Mouse (Mus musculus) cerebellum, adult 11-12 months (tissue): ENCODE measurements around the gene Ptk7.

Source experiments
- DNase-seq: peaks from one replicate; pipeline ENCODE4 v3.0.0; 2022

Ptk7 gene

DNA sequence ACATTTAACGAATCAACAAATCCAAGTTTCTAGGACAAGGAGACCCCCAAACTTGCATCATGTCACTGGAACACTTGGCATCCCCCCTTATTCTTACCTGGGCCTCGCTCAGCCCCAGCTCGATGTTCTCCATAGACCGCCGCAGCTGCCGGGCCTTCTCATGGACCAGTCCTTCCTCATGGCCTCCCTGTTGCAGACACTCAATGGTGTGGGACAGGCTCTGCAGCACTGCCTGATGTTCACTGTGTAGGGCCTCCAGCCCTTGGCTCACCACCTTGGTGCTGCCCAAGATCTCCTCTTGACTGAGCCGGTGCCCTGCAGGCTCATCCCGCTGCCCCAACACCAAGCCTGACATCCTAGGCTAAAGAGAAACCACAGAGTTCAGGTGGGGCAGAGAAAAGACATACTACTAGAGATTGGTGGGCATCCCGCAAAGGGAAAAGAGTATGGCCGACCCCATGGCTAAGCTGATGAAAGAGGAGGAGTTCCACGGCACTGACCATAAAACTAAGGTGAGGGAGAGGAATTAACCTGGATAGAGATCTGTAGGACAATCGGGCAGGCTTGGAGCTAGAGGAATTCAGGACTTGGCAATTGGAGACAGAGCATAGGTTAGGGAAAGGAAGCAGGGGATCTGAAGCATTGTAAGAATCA lies 15.0 kb upstream of the Ptk7 start:
- peak; percentile 54 for DNase-seq

DNA sequence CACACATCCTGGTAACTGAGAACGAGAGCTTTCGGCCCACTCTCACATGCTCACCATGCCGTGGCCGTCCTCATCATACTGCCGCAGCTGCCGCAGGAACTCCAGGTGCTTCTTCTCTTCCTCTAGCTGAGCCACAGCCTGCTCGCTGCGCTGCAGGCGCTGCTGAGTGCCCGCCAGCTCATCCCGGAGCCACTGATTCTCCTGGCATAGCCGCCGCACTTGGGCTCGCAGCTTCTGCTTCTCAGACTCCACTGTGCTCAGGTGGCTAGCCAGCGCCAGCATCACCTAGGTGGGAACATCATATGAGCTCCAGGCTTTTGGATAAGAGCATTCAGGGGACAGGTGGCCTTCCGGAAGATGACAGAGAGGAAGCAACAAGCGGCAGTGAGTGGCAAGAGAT lies 12.8 kb upstream of the Ptk7 start:
- peak; percentile 52 for DNase-seq

DNA sequence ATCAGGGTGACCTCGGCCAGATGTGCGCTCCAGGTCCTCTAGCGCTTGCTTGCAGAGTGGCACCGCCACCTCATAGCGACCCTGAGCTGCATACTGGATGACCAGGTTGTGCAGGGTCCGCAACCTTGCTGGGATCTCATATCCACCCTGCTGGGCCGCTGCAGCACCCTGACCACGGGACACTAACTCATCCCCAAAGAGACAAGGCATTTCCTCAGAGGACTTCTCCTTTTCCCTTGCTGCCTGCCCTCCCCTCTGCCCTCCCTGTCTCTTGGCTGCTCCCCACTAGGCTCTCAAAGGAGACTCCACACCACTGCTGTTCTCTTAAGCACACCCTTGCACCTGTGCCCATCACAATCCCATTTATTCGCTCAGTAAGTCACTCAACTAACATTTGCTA lies 10.6 kb upstream of the Ptk7 start:
- no peak for DNase-seq

DNA sequence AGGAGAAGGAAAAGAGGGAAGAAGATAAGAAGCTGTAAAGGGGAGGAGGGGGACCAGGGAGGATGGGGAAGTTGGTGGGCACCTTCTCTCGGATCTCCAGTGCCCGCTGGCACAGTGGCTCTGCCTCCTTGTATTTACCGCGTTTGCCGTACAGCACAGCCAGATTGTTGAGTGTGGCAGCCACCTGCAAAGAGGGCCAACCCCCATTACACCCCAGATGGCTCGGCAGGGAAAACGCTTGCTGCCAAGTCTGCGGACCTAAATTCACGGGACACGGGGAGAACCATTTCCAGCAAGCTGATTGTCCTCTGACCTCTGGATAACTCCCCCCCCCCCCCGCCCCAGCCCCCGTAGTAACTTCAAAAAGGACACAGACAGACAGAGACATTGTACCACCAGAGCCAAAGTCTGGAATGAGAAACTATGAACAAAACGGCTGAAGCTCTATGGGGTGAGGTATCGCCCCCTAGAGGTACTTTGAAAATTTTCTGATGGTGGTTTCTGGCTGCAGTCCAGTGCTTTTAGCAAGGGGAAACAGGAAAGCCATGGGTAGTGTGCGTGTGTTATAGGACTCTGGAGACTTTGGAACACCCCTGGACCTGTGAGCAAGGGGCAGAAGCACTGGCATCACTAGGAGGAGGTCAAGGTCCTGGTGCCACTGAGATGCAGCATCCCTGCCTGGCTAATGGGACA lies 7.7 kb upstream of the Ptk7 start:
- peak; percentile 76 for DNase-seq

DNA sequence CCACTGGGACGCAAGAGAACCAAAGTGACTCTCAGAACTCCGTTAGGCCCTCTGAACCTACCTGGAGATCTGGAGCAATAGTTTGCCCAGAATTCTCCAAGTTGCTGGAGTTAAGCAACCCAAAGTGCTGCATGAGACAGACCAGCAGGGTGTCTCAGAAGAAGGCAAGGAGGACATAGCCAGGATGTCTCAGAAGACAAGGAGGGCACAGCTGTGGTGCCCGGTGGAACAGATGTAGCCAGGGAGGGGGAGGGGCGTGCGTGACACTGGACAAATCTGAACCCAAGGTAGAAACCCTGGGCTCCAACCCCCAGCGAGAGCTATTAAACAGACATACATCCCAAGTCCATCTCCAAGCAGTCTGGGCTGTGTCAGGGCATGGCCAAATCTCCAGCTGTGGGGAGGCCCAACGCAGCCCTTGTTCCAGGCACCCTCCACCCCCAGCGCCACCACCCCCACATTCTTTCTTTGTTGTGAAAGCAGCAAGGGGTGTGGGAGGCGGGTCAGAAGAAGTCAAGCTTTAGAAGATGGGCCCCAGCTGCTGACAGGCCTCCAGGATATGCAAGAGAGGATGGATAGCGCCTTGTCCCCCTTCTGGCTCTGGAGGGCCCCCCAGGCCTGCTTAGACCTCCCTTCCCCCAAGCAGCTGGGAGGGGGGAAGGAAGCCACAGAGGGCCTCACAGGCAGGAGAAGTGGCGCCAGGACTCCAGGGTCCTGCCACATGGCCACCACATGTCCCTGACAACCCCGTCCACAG lies 559 bp upstream of the Ptk7 start:
- DNase-seq: peak; percentile 48

DNA sequence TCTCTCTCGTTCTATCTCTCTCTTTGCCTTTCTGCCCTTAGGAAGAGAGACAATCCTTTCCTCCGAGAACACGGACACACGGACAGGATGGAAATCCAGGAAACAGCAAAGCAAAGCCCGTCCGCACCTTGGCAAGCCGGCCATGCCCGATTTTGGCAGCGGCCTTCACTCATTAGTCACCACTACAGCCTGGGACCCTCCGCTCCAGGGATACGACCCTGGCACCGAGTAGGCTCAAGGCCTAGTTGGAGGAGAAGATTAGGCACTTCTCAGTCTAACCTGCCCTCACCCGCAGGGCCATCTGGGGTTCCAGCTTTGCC lies 873 bp downstream of the Ptk7 start:
- DNase-seq: no peak

DNA sequence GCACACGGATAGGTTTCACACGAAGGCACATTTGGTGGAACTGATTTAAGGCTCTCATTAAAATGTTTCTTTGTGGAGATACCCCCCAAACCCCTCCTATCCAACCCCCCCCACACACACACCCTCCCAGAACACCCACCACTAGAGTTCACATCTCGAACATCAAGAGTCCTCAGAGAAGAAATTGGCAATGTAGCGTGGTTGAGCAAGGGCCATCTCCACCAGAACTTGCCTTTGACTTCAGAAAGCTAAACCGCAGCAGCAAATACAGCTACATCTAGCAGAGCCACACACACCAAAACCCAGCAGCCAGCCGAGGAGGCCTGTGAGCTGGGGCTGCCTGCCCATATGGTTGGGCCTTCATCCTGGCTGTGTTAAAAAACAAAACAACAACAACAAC lies 1.9 kb downstream of the Ptk7 start:
- DNase-seq: no peak

DNA sequence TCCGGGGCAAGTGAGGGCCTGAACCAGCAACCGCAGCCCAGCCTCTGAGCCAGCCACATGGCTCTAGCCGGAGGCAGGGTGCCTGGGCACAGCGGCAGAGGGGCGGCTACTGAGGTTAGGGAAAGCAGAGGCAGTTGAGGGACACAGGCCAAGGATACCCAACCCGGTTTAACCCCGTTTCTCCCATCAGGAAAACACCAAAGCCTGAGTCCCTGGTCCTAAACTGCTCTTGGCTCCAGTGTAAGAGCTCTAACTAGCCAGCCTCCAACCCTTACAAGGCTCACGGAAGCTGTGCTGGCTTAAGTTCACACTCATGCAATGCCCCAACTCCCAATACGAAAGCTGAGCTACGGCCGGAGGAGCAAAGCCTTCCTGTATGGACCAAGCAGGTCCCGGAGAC lies 4.7 kb downstream of the Ptk7 start:
- no peak for DNase-seq

DNA sequence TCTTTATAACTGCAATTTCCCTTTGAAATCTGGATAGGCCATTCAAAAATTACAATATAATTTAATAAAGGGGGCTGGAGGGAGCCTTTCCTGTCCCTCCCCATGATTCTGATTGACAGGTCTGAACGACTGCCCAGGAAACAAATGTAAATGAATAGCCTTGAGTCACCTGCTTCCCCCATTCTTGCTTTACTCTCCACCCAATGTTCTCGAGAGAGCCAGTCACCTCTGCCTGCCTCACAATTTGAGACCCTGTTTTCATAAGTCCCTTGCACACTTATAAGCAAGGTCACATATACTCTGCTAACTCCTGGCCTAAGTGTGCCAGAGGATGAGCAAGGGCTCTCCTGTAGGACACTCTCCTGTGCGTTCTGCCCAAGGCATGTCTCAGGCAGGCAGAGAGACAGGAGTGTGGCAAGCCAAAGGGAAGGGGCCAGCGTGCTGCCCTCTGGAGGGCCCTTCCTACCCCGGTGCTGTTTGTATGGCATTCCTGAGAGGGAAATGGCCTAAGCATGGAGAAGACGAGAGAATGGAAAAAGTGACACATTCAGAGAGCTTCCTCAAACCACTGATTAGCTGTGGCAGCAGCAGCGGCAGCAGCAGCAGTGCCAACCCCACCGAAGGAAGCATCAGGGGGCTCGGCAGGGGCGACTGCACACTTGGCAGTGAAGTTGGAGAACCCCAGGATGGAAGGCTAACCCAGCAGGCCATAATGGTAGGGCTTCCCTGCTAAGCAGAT lies 5.3 kb downstream of the Ptk7 start:
- DNase-seq: no peak

DNA sequence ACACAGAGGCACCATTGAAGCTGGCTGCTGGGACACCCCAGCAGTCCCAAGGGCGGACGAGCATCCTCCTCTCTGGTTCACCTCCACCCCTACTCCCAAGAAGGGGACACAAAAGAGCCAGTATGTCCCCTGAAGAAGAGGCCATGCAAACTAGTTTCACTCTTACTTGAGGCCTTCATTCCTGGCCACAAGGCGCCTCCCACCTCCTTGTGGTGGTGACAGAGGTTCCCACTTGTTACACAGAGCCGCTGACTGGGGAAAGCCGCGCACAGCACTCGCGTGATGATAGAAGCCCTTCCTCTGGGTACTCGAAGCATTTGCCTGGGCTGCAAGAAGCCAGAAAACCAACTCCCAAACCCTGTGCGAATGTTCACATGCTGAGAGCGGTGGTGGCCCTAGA lies 7.0 kb downstream of the Ptk7 start:
- DNase-seq: no peak

DNA sequence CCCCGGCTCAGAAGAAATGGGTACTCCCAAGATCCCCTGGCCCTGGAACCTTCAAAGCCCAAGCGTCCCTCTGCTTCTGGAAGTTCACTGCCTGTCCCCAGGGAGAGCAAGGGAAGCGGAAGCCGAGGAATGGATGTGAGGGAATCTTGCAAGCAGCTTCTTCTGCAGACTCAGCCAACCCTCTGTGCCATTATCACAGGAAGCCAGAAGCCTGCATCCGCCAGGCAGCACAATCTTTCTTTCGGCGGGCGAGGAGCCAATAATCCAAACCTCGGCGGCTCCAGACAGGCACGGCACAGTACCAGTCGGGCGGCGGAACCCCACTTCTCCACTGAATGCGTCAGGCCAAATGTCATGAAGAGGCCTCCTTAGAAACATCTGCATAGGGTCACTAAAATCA lies 8.0 kb downstream of the Ptk7 start:
- peak; percentile 44 for DNase-seq

DNA sequence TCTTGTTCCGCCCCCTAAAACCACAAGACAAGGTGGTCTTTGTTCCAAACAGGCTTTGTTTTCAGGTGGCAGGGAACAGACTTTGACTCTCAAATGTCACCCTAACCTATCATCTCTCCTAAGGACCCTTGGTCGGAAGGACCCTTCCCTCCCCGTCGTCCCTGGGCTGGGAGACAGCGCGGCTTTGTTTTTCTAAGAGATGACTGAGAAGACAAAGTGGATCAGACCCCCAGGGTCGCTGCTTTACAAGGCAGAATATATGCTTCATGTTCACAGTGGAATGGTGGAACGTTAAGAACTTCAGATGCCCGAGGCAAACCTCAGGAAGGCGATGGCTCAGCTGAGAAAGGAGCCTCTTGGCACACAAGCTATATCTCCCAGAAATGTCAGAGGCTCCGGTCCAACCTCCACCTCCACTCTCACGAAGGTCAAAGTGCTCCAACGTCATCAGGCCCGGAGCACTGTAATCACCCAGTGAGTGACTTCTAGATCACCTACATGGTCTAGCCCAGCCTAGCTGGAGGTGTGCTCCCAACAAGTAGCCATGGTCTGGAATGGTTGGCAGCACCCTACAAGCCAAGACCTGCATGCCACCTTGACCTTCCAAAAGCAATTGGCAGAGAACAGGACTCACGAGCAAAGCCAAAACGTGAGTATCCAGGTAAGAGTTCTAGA lies 9.5 kb downstream of the Ptk7 start:
- no peak for DNase-seq

DNA sequence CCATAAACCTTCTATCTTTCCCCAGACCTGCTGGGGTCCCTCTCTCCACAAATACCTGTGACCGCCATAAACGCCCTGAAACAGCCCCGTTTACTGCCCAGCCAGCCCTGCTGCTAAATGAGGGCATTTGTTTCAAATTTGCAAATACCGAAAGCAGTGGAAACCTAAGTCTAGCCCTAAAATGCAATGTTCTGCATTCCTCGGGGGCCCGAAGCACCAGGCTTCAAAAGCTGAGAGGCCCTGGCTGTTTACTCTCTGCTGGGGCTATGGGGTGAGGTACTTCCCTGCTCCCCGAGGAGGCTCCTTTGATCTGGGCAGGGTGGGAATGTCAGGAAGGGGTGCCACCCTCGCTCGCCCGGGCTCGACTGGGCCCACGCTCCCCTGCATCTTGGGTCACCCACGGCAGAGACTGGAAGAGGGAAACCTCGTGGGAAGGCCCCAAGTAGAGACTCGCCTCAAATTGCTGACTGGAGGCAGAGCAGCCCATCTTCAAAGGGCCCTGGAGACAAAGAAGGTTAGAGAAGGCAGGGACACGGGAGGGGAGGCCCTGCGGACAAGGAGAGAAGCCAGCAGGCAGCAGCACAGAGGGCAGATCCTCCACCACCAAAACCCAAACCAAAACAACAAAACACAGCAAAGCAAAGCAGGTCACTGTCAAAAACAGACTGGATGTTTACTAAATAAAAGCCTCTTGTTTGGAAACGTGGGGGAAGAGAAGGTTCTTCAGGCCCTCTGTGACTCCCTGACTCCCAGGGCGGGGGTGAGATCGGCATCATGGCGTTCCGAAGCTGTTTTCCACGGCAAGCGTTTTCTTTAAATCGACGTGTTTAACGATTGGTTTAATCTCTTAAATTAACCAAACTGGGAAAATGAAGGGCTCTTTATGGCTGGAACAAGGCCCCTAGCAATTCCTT lies 10.3 kb downstream of the Ptk7 start:
- no peak for DNase-seq

DNA sequence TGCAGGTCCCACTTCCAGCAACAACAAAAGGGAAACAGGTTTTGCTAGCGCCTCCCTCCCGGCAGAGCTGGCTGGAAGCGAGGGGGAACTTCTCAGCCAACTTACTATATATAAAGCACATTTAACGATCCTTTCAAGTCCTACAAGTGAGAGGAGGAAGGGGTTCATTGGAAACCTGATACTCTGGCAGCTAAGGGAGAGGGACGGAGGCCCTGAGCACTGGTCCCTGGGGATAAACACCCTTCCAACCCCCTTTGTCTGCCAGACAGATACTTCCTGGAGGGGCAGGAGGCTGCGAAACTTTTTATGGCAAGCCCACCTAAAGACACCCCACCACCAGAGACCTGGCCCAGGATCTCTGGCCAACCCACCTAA lies 10.9 kb downstream of the Ptk7 start:
- no peak for DNase-seq

DNA sequence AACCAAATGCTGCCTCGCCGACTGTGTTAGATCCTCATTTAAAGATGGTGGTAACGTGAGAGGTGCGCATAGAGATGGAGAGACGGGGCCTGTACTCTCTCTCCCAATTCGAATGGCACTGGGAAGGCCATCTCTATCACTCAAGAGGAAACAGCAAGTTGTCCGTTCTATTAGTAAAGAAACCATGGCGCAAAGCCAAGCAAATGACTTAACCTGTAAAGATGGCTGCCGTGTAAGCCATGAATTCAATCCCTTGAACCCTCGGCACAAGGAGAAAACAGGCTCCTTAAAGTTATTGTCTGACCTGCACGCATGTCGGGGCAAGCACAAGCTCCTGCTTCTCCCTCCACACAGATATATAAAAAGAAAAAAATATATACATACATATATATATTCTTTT lies 11.5 kb downstream of the Ptk7 start:
- DNase-seq: no peak

DNA sequence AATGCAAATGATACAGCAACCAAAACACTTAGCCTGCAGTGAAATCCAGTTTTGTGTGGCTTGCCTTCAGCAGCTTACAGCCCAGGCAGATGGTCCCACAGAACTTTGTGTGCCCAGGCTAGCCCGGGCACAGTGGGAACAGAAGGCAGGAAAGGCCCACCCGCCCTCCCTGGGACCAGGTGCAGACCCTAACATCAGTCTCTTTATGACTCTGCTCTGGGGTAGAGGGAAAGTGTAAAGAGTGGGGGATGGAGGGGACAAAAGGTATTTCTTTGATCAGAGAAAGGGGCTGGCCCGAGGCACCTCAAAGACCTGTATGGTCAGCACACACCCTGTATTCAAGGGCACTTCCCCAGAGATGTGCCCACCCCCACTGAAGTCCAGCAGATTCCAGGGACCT lies 16.1 kb downstream of the Ptk7 start:
- DNase-seq: no peak

DNA sequence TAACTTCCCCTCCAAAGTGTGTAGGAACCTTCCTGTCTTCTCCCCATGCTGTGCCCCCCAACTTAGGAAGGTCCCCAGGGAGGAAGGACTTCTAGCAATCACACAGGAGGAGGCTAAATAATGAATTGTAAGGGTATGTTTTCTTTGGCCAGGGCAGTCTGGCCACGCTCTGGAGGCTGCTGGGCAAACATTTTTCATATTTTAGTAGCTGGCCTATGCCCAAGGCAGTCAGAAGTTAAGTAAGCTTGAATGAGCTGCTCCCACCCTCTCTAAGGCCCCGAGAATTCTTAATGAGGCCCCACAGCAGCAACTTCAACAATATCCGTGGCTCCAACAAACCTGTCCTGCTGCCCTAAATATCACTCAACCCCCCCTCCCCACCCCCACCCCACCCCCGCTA lies 16.5 kb downstream of the Ptk7 start:
- DNase-seq: no peak

DNA sequence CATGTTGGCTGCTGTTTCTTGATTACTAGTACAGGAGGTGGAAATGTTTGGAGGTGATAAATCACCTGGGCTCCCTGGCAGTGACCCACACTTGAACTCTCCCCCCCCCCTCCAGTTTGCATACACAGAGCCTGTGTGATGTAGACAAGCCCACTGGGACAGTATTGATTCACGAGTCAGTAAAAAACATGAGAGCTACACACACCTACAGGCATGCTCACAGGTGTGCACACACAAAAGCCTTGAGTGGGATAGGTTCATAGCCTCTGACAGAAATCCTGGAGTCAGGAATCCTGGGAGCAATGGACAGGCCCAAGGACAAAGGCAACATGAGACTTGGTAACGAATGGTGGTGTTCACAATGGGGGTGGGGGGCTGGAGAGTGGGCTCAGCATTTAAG lies 17.1 kb downstream of the Ptk7 start:
- no peak for DNase-seq

DNA sequence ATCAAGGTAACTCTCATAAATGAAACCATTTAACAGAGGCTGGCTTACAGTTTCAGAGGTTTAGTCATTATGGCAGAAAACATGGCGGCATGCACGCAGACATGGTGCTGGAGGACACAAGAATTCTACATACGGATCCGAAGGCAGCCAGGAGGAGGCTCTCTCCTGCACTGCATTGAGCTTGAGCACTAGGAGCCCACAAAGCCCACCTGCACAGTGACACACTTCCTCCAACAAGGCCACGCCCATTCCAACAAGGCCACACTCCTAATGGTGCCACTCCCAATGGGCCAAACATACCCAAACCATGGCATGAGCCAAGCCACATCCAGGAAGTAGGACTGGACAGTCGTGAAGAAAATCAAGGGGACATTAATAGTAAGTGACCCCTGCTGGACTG lies 18.0 kb downstream of the Ptk7 start:
- no peak for DNase-seq

DNA sequence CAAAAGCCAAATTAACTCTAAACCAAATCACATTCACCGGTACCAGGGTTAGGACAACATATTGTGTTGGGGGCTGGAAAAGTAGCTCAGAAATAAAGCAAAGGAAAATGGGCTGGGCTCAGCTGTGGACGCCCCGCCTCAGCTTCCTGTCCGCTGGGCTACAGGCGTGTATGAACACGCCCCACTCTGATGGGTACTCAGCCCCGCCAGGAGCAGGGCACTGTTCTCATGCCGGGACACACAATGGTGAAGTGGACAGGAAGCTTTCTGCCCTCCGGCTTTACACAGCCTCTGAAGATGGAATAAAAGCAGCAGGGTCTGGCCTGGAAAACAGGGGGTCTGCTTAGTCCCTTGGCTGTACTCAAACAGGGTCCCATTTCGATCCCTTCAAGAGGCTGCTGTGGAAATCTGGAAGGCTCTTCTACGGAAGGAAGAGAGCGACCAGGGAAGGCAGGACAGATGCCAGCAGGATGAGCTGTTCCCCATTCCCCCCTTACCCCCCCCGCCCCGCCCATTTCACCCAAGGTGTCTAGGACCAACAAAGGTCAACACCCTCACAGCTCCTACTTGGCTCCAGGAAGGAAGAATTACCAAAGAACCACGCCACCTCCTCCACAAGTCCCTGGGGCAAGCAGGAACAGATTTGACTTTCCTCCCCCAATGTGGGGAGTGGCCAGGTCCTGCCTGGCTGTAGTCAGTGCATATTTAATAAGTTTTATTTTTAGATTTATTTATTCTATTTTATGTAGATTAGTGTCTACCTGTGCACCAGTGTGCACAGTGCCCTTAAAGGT lies 19.4 kb downstream of the Ptk7 start:
- DNase-seq: no peak

DNA sequence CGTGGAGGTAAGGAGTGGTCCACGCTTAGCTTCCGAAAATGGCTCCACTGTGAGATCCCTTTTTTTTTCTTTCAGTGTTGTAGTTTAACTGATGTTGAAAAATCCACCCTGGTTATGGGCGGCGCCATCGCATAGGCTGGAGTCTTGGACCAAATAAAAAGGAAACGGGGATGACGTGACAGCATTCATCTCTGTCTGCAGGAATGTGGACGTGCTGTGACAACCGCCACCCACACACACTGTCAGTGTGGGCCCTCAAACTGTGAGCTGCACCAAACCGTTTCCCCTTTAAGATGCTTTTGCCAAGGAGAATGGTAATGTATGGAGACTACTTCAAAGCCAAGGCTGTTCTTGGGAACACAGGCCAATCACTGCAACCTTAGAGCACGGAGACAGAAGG lies 23.3 kb downstream of the Ptk7 start:
- no peak for DNase-seq
